ENCODE assay signal across 7 mouse cellular contexts in genomic region chr17:13682378-13683026, GRCm38 (mm10).
DNase-seq lines count a peak whose midpoint lies in the region; ATAC-seq lines count a peak whose summit lies in the region.

No protein-coding gene starts in this region.

- no peaks in the 10 kb centered on the region for H3K36me3 ChIP-seq in heart, embryonic 16.5 days (ENCODE audit: control insufficient read depth, insufficient read depth)
- no peaks in the 10 kb centered on the region for H3K36me3 ChIP-seq in limb, embryonic 10.5 days
- H3K36me3 ChIP-seq in midbrain, embryonic 14.5 days (ENCODE audit: control insufficient read depth, insufficient read depth, low read length), result no peaks in the 10 kb centered on the region

- no peaks in the 10 kb centered on the region for H3K27me3 ChIP-seq in heart, embryonic 16.5 days (ENCODE audit: control insufficient read depth, insufficient read depth, low read length)
- no peaks in the 10 kb centered on the region for H3K27me3 ChIP-seq in limb, embryonic 10.5 days (ENCODE audit: low read depth, poor library complexity, severe bottlenecking)
- no peaks in the 10 kb centered on the region for H3K27me3 ChIP-seq in midbrain, embryonic 14.5 days (ENCODE audit: control insufficient read depth, insufficient read depth, low read length)

- no peaks in the 10 kb centered on the region for H3K9me3 ChIP-seq in heart, embryonic 16.5 days (replicated peaks; ENCODE audit: control insufficient read depth, low read length)
- no peaks in the 10 kb centered on the region for H3K9me3 ChIP-seq in limb, embryonic 10.5 days (replicated peaks)
- H3K9me3 ChIP-seq in midbrain, embryonic 14.5 days (ENCODE audit: control insufficient read depth, low read length), result no peaks in the 10 kb centered on the region

- peak; percentile 28 for ATAC-seq in CD4-positive, CD25-positive, alpha-beta regulatory T cell, adult 4 months
- 0 out of 2 replicates have a peak, but pooled peaks have one; percentile 6 for ATAC-seq in heart, embryonic 16.5 days (replicated peaks; ENCODE audit: extremely low read depth, insufficient read depth, low FRiP score)
- ATAC-seq in midbrain, embryonic 14.5 days (ENCODE audit: low FRiP score, low TSS enrichment), result no peak

- H3K27ac ChIP-seq in heart, embryonic 16.5 days (ENCODE audit: low read length), result peak overlapping the region; percentile 94
- H3K27ac ChIP-seq in limb, embryonic 10.5 days, result peak overlapping the region; percentile 82
- peak overlapping the region; percentile 63 for H3K27ac ChIP-seq in midbrain, embryonic 14.5 days (replicated peaks; ENCODE audit: low read depth, low read length)

- peak overlapping the region; percentile 53 for H3K4me3 ChIP-seq in heart, embryonic 16.5 days (ENCODE audit: low read length)
- H3K4me3 ChIP-seq in limb, embryonic 10.5 days, result peak overlapping the region; percentile 32
- H3K4me3 ChIP-seq in midbrain, embryonic 14.5 days (replicated peaks; ENCODE audit: low read depth, low read length), result 0 out of 2 replicates have a peak overlapping the region, but pooled peaks have one; percentile 13

- 30% methylated on average over 9 of the region's 9 CpGs for WGBS in heart, embryonic 16.5 days
- WGBS in limb, embryonic 10.5 days, result 76% methylated on average over 9 of the region's 9 CpGs
- WGBS in midbrain, embryonic 14.5 days, result 57% methylated on average over 9 of the region's 9 CpGs

- DNase-seq in R1 (ENCODE audit: low read depth, low spot score), result peak; percentile 54
- no peak for DNase-seq in limb, embryonic 10.5 days (ENCODE audit: low spot score)
- no peak for DNase-seq in midbrain, embryonic 14.5 days
- no peak for DNase-seq in frontal cortex, postnatal 10 days (ENCODE audit: low spot score in 2 of 2)
- no peak for DNase-seq in cerebellum, postnatal 4 days (ENCODE audit: low spot score in 2 of 2)

- peaks cover 32% of the 10 kb centered on the region for H3K4me1 ChIP-seq in heart, embryonic 16.5 days (ENCODE audit: control insufficient read depth, insufficient read depth, low read length)
- H3K4me1 ChIP-seq in limb, embryonic 10.5 days, result peaks cover 23% of the 10 kb centered on the region
- peaks cover 32% of the 10 kb centered on the region for H3K4me1 ChIP-seq in midbrain, embryonic 14.5 days (ENCODE audit: control insufficient read depth, insufficient read depth, low read length)

- H3K4me2 ChIP-seq in heart, embryonic 16.5 days (ENCODE audit: low read depth, low read length), result peak overlapping the region; percentile 60
- H3K4me2 ChIP-seq in midbrain, embryonic 14.5 days (ENCODE audit: low read length), result peak overlapping the region; percentile 21

- H3K9ac ChIP-seq in heart, embryonic 16.5 days (ENCODE audit: low read length), result peak overlapping the region; percentile 76
- no peak overlapping the region; the same call in 1 of the 2 replicates for H3K9ac ChIP-seq in midbrain, embryonic 14.5 days (replicated peaks; ENCODE audit: low read length)
